Mouse (Mus musculus): Measurements from ENCODE around the gene Trim45. TPM values are rescaled to one million over a fixed set of nuclear protein-coding genes. Genes with fewer than 3 reads are reported as not detected.

Trim45 gene
- total and polyA plus RNA-seq, 2 experiments from 2014 or later, result 2.4 to 6.8 TPM

- H3K27me3 ChIP-seq (ENCODE audit: control insufficient read depth, insufficient read depth, low read length), result no peaks in the 10 kb centered on the region
- 86% methylated on average over 3 of the region's 3 CpGs for WGBS
- no peak overlapping the region for H3K4me3 ChIP-seq (ENCODE audit: low read depth, low read length)
- H3K4me2 ChIP-seq (ENCODE audit: low read depth, low read length), result no peak overlapping the region
- H3K4me1 ChIP-seq (ENCODE audit: control insufficient read depth, insufficient read depth), result no peaks in the 10 kb centered on the region
- no peak for ATAC-seq (ENCODE audit: insufficient read depth, low read depth)
- TF ChIP-seq CTCF (IDR thresholded peaks at IDR 0.05; ENCODE audit: low read depth) (no peak), EP300 (IDR thresholded peaks at IDR 0.05; ENCODE audit: low read depth) (no peak)
- H3K36me3 ChIP-seq (replicated peaks; ENCODE audit: control insufficient read depth, insufficient read depth, low read length), result no peaks in the 10 kb centered on the region
- DNase-seq (ENCODE audit: low spot score), result no peak
- H3K27ac ChIP-seq (ENCODE audit: low read depth), result no peak overlapping the region
- H3K9ac ChIP-seq (replicated peaks; ENCODE audit: low read depth, low read length), result no peak overlapping the region
- peaks cover 4% of the 10 kb centered on the region; the same call in 1 of the 2 replicates for H3K9me3 ChIP-seq (replicated peaks; ENCODE audit: control insufficient read depth, low read length)
Measured at GRCm38 (mm10) chr3:100890406-100890805, 31.6 kb upstream of the Trim45 start.

DNA sequence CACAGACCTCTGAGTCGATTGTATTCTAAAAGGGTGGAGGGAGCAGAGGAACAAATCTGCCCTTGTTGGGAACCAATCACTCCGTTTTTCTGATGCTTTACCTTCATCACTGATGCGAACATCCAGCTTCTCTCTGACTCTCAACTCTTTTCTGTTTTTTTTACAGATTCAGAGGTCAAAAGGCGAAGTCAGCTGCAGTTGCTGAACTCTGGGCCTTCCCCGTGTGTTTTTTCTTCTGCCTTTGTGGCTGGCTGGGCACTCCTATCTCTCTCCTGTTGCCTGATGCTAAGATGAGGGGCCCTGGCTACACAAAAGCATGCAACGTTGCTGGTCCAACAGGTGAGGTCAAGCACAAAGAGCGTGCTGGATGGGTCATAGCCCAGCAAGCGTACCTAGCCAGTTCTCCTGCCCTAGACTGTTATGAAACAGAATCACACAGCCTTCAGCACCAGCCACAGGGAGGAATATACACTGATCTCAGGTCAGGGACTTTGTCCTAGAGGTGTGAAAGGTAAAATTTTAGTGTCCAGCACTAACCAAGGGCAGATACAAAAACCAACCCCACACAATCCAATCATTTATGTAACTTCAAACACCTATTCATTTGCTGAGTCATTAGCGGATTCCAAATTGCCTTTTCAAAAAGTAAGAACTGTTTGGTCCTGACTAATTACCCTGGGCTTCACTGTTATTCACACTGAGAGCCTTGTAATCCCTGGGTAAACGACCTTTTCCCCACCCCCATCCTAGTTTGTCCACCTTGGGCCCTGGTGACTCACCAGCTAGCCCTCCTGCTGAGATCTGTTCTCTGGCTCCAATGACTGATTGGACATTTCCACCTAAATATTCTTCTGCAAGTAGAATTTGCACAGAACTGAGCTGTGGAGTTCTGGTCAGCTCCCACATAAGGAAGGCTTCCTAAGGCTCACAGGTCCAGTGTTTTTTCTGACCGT lies 29.3 kb upstream of the Trim45 start:
- Histone ChIP-seq H3K27ac (ENCODE audit: low read depth) (no peak overlapping the region), H3K4me3 (ENCODE audit: low read depth, low read length) (no peak overlapping the region), H3K27me3 (ENCODE audit: control insufficient read depth, insufficient read depth, low read length) (no peaks in the 10 kb centered on the region), H3K9ac (replicated peaks; ENCODE audit: low read depth, low read length) (no peak overlapping the region), H3K9me3 (replicated peaks; ENCODE audit: control insufficient read depth, low read length) (no peaks in the 10 kb centered on the region), H3K4me1 (ENCODE audit: control insufficient read depth, insufficient read depth) (no peaks in the 10 kb centered on the region), H3K36me3 (replicated peaks; ENCODE audit: control insufficient read depth, insufficient read depth, low read length) (no peaks in the 10 kb centered on the region), H3K4me2 (ENCODE audit: low read depth, low read length) (no peak overlapping the region)
- ATAC-seq (ENCODE audit: insufficient read depth, low read depth) (no peak), DNase-seq (ENCODE audit: low spot score) (no peak)
- no peak for TF ChIP-seq EP300 (IDR thresholded peaks at IDR 0.05; ENCODE audit: low read depth)
- no peak for TF ChIP-seq CTCF (IDR thresholded peaks at IDR 0.05; ENCODE audit: low read depth)
- WGBS, result 67% methylated on average over 11 of the region's 11 CpGs

GRCm38 (mm10) chr3:100895500-100895899 lies 26.5 kb upstream of the Trim45 start:
- no peaks in the 10 kb centered on the region for H3K4me1 ChIP-seq (ENCODE audit: control insufficient read depth, insufficient read depth)
- no peaks in the 10 kb centered on the region for H3K9me3 ChIP-seq (replicated peaks; ENCODE audit: control insufficient read depth, low read length)
- WGBS, result 72% methylated on average over 6 of the region's 6 CpGs
- H3K4me2 ChIP-seq (ENCODE audit: low read depth, low read length), result no peak overlapping the region
- no peak overlapping the region for H3K27ac ChIP-seq (ENCODE audit: low read depth)
- no peak overlapping the region for H3K9ac ChIP-seq (replicated peaks; ENCODE audit: low read depth, low read length)
- no peaks in the 10 kb centered on the region for H3K36me3 ChIP-seq (replicated peaks; ENCODE audit: control insufficient read depth, insufficient read depth, low read length)
- H3K4me3 ChIP-seq (ENCODE audit: low read depth, low read length), result no peak overlapping the region
- no peaks in the 10 kb centered on the region for H3K27me3 ChIP-seq (ENCODE audit: control insufficient read depth, insufficient read depth, low read length)
- DNase-seq (ENCODE audit: low spot score), result no peak
- no peak for TF ChIP-seq EP300 (IDR thresholded peaks at IDR 0.05; ENCODE audit: low read depth)
- TF ChIP-seq CTCF (IDR thresholded peaks at IDR 0.05; ENCODE audit: low read depth), result no peak
- ATAC-seq (ENCODE audit: insufficient read depth, low read depth), result no peak

DNA sequence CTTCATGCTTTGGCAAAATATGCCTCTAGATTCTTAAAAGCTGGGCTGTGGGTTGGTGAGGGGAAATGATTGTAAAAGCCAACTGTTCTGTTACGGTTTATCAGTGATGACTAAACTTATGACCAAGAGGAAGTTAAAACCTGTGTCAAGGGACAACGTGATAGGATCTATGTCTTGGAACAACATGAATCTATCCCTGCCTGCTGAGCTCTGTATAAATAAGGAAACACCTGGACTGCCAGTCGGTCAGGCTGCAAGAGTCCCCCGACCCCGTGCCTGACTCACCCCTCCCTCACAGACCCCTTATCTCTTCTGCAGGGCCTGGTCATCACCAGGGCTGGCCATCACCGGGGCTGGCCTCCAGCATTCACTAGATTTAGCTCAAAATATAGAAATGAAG lies 15.9 kb upstream of the Trim45 start:
- no peaks in the 10 kb centered on the region for H3K27me3 ChIP-seq (ENCODE audit: control insufficient read depth, insufficient read depth, low read length)
- H3K4me1 ChIP-seq (ENCODE audit: control insufficient read depth, insufficient read depth), result no peaks in the 10 kb centered on the region
- H3K9me3 ChIP-seq (replicated peaks; ENCODE audit: control insufficient read depth, low read length), result no peaks in the 10 kb centered on the region
- H3K4me2 ChIP-seq (ENCODE audit: low read depth, low read length), result no peak overlapping the region
- TF ChIP-seq EP300 (IDR thresholded peaks at IDR 0.05; ENCODE audit: low read depth) (no peak), CTCF (IDR thresholded peaks at IDR 0.05; ENCODE audit: low read depth) (no peak)
- H3K9ac ChIP-seq (replicated peaks; ENCODE audit: low read depth, low read length), result no peak overlapping the region; the same call in 1 of the 2 replicates
- no peak overlapping the region for H3K4me3 ChIP-seq (ENCODE audit: low read depth, low read length)
- no peak overlapping the region for H3K27ac ChIP-seq (ENCODE audit: low read depth)
- 18% methylated on average over 6 of the region's 6 CpGs for WGBS
- no peak for DNase-seq (ENCODE audit: low spot score)
- ATAC-seq (ENCODE audit: insufficient read depth, low read depth), result no peak
- H3K36me3 ChIP-seq (replicated peaks; ENCODE audit: control insufficient read depth, insufficient read depth, low read length), result no peaks in the 10 kb centered on the region

GRCm38 (mm10) chr3:100906916-100907315 lies 15.1 kb upstream of the Trim45 start:
- H3K4me1 ChIP-seq (ENCODE audit: control insufficient read depth, insufficient read depth), result no peaks in the 10 kb centered on the region
- no peak overlapping the region for H3K9ac ChIP-seq (replicated peaks; ENCODE audit: low read depth, low read length)
- no peak overlapping the region for H3K27ac ChIP-seq (ENCODE audit: low read depth)
- ATAC-seq (ENCODE audit: insufficient read depth, low read depth) (no peak), DNase-seq (ENCODE audit: low spot score) (no peak)
- H3K4me3 ChIP-seq (ENCODE audit: low read depth, low read length), result no peak overlapping the region
- peak; percentile 41 for TF ChIP-seq CTCF (IDR thresholded peaks at IDR 0.05; ENCODE audit: low read depth)
- TF ChIP-seq EP300 (IDR thresholded peaks at IDR 0.05; ENCODE audit: low read depth), result no peak
- H3K4me2 ChIP-seq (ENCODE audit: low read depth, low read length), result no peak overlapping the region
- no peaks in the 10 kb centered on the region for H3K27me3 ChIP-seq (ENCODE audit: control insufficient read depth, insufficient read depth, low read length)
- no peaks in the 10 kb centered on the region for H3K9me3 ChIP-seq (replicated peaks; ENCODE audit: control insufficient read depth, low read length)
- no peaks in the 10 kb centered on the region for H3K36me3 ChIP-seq (replicated peaks; ENCODE audit: control insufficient read depth, insufficient read depth, low read length)
- 36% methylated on average over 3 of the region's 3 CpGs for WGBS

Measured in heart, postnatal 0 days (tissue).